Mouse (Mus musculus) forebrain, embryonic 10.5 days (tissue): ENCODE results near the gene Vmn2r83. TPM values are rescaled to one million over a fixed set of nuclear protein-coding genes. Genes with fewer than 3 reads are reported as not detected.

Experiments used
- DNase-seq: peaks from one replicate; pipeline ENCODE4 v3.0.0-alpha.2; 2017; ENCODE audit warnings: low spot score; ENCODE audit errors: extremely low spot score
- H3K27ac ChIP-seq: fragments of 300-500 bp; sonication (generic); 2 replicates; pipeline ENCODE4 v1.5.1; 2016; ENCODE audit warnings: mild to moderate bottlenecking
- H3K27me3 ChIP-seq: fragments of 300-500 bp; sonication (generic); 2 replicates; pipeline ENCODE4 v1.6.1; 2016; ENCODE audit warnings: mild to moderate bottlenecking; ENCODE audit not compliant: poor library complexity, severe bottlenecking
- H3K36me3 ChIP-seq: fragments of 300-500 bp; sonication (generic); replicated peaks from 2 replicates; pipeline ENCODE4 v1.6.1; 2016; ENCODE audit warnings: mild to moderate bottlenecking, moderate library complexity
- H3K4me1 ChIP-seq: fragments of 300-500 bp; sonication (generic); 2 replicates; pipeline ENCODE4 v1.6.1; 2016
- H3K4me3 ChIP-seq: fragments of 300-500 bp; sonication (generic); 2 replicates; pipeline ENCODE4 v1.5.1; 2016; ENCODE audit warnings: mild to moderate bottlenecking, moderate library complexity
- H3K9me3 ChIP-seq: fragments of 300-500 bp; sonication (generic); 2 replicates; pipeline ENCODE4 v1.6.1; 2016; ENCODE audit warnings: mild to moderate bottlenecking, moderate library complexity
- WGBS: fragments of 180-500 bp; shearing (Covaris S2); methylation state at CpG from one replicate; pipeline ENCODE4 v1.1.7; 2016; 5-methylcytosine and 5-hydroxymethylcytosine counted together
- polyA plus RNA-seq: library from polyadenylated mRNA; unstranded; fragments of >200 nt; fragmentation: Nextera tagmentation; extraction: Ambion mirVana; gene quantifications from 2 replicates; pipeline ENCODE4 v1.2.1, GENCODE M21; 2016

Vmn2r83 gene
- polyA plus RNA-seq, 1 experiment from 2014 or later = not detected

GRCm38 (mm10) chr10:79530721-79531120 is 62.2 kb downstream of the Vmn2r83 start:
- Histone ChIP-seq H3K9me3 (no peaks in the 10 kb centered on the region), H3K27ac (no peak overlapping the region; the same call in 1 of the 2 replicates), H3K4me3 (no peak overlapping the region), H3K27me3 (peaks cover 11% of the 10 kb centered on the region; the same call in 1 of the 2 replicates), H3K4me1 (peaks cover 27% of the 10 kb centered on the region), H3K36me3 (peaks cover 38% of the 10 kb centered on the region)
- 94% methylated on average over 13 of the region's 13 CpGs for WGBS
- DNase-seq = peak; percentile 10

- Histone ChIP-seq H3K27me3 (peaks cover 11% of the 10 kb centered on the region; the same call in 1 of the 2 replicates), H3K4me3 (no peak overlapping the region), H3K27ac (no peak overlapping the region), H3K9me3 (no peaks in the 10 kb centered on the region), H3K4me1 (peaks cover 27% of the 10 kb centered on the region), H3K36me3 (peaks cover 29% of the 10 kb centered on the region)
- 87% methylated on average over 3 of the region's 3 CpGs for WGBS
- peak; percentile 12 for DNase-seq
Observed at GRCm38 (mm10) chr10:79531593-79531992, 63.1 kb downstream of the Vmn2r83 start.

GRCm38 (mm10) chr10:79532678-79533077 is 64.1 kb downstream of the Vmn2r83 start:
- peaks cover 24% of the 10 kb centered on the region for H3K36me3 ChIP-seq
- H3K9me3 ChIP-seq = no peaks in the 10 kb centered on the region
- peak overlapping the region; percentile 69 for H3K4me3 ChIP-seq
- peak overlapping the region; percentile 84 for H3K27ac ChIP-seq
- peaks cover 27% of the 10 kb centered on the region for H3K4me1 ChIP-seq
- peaks cover 11% of the 10 kb centered on the region; the same call in 1 of the 2 replicates for H3K27me3 ChIP-seq
- peak; percentile 17 for DNase-seq
- 26% methylated on average over 3 of the region's 3 CpGs for WGBS

- WGBS = under 1% methylated on average over 52 of the region's 52 CpGs
- H3K4me3 ChIP-seq = peak within 1 kb of the TSS; percentile 69
- peaks cover 27% of the 10 kb centered on the region for H3K4me1 ChIP-seq
- peak within 1 kb of the TSS; percentile 84 for H3K27ac ChIP-seq
- H3K27me3 ChIP-seq = peaks cover 11% of the 10 kb centered on the region; the same call in 1 of the 2 replicates
- peak; percentile 84 for DNase-seq
- peaks cover 26% of the 10 kb centered on the region for H3K36me3 ChIP-seq
- no peaks in the 10 kb centered on the region for H3K9me3 ChIP-seq
Observed at GRCm38 (mm10) chr10:79533126-79533911, 64.8 kb downstream of the Vmn2r83 start, which contains the start of gene Plpp2. TSS of gene Plpp2 (minus strand) at chr10:79533796.

- no peak overlapping the region for H3K27ac ChIP-seq
- H3K4me3 ChIP-seq = no peak overlapping the region
- peaks cover 11% of the 10 kb centered on the region; the same call in 1 of the 2 replicates for H3K27me3 ChIP-seq
- no peaks in the 10 kb centered on the region for H3K9me3 ChIP-seq
- peaks cover 35% of the 10 kb centered on the region for H3K36me3 ChIP-seq
- H3K4me1 ChIP-seq = peaks cover 27% of the 10 kb centered on the region
- 86% methylated on average over 2 of the region's 2 CpGs for WGBS
- DNase-seq = peak; percentile 15
Observed at GRCm38 (mm10) chr10:79534426-79534825, 65.9 kb downstream of the Vmn2r83 start.

- peaks cover 36% of the 10 kb centered on the region for H3K36me3 ChIP-seq
- peaks cover 27% of the 10 kb centered on the region for H3K4me1 ChIP-seq
- peak; percentile 12 for DNase-seq
- 69% methylated on average over 1 of the region's 1 CpGs for WGBS
- H3K27me3 ChIP-seq = peaks cover 11% of the 10 kb centered on the region; the same call in 1 of the 2 replicates
- H3K27ac ChIP-seq = no peak overlapping the region
- no peaks in the 10 kb centered on the region for H3K9me3 ChIP-seq
- no peak overlapping the region for H3K4me3 ChIP-seq
Observed at GRCm38 (mm10) chr10:79535431-79535830, 66.9 kb downstream of the Vmn2r83 start.

- H3K27me3 ChIP-seq = peaks cover 11% of the 10 kb centered on the region; the same call in 1 of the 2 replicates
- peaks cover 25% of the 10 kb centered on the region for H3K4me1 ChIP-seq
- DNase-seq = peak; percentile 13
- no peak overlapping the region for H3K4me3 ChIP-seq
- 84% methylated on average over 12 of the region's 12 CpGs for WGBS
- no peaks in the 10 kb centered on the region for H3K9me3 ChIP-seq
- H3K27ac ChIP-seq = no peak overlapping the region
- H3K36me3 ChIP-seq = peaks cover 45% of the 10 kb centered on the region
Observed at GRCm38 (mm10) chr10:79536461-79537080, 68.0 kb downstream of the Vmn2r83 start.

- peaks cover 52% of the 10 kb centered on the region for H3K36me3 ChIP-seq
- 90% methylated on average over 7 of the region's 7 CpGs for WGBS
- H3K9me3 ChIP-seq = no peaks in the 10 kb centered on the region
- peaks cover 19% of the 10 kb centered on the region for H3K4me1 ChIP-seq
- no peak overlapping the region for H3K27ac ChIP-seq
- peak; percentile 8 for DNase-seq
- H3K4me3 ChIP-seq = no peak overlapping the region
- peaks cover 11% of the 10 kb centered on the region; the same call in 1 of the 2 replicates for H3K27me3 ChIP-seq
Observed at GRCm38 (mm10) chr10:79537271-79537670, 68.7 kb downstream of the Vmn2r83 start.

- Histone ChIP-seq H3K27ac (no peak overlapping the region), H3K4me1 (peaks cover 14% of the 10 kb centered on the region), H3K27me3 (peaks cover 11% of the 10 kb centered on the region; the same call in 1 of the 2 replicates), H3K4me3 (no peak overlapping the region), H3K9me3 (no peaks in the 10 kb centered on the region), H3K36me3 (peaks cover 57% of the 10 kb centered on the region)
- WGBS = 83% methylated on average over 2 of the region's 2 CpGs
- DNase-seq = peak; percentile 9
Observed at GRCm38 (mm10) chr10:79537781-79538180, 69.2 kb downstream of the Vmn2r83 start.

GRCm38 (mm10) chr10:79538323-79538722 is 69.8 kb downstream of the Vmn2r83 start:
- 86% methylated on average over 3 of the region's 3 CpGs for WGBS
- no peak for DNase-seq
- Histone ChIP-seq H3K9me3 (no peaks in the 10 kb centered on the region), H3K27ac (no peak overlapping the region), H3K4me1 (peaks cover 9% of the 10 kb centered on the region), H3K27me3 (peaks cover 11% of the 10 kb centered on the region; the same call in 1 of the 2 replicates), H3K36me3 (peaks cover 62% of the 10 kb centered on the region), H3K4me3 (no peak overlapping the region)

GRCm38 (mm10) chr10:79538873-79539272 is 70.3 kb downstream of the Vmn2r83 start:
- H3K27ac ChIP-seq = no peak overlapping the region
- H3K4me1 ChIP-seq = peaks cover 3% of the 10 kb centered on the region
- 78% methylated on average over 4 of the region's 4 CpGs for WGBS
- no peak overlapping the region for H3K4me3 ChIP-seq
- H3K27me3 ChIP-seq = peaks cover 11% of the 10 kb centered on the region; the same call in 1 of the 2 replicates
- DNase-seq = no peak
- no peaks in the 10 kb centered on the region for H3K9me3 ChIP-seq
- peaks cover 68% of the 10 kb centered on the region for H3K36me3 ChIP-seq

- WGBS = 94% methylated on average over 16 of the region's 16 CpGs
- peaks cover 4% of the 10 kb centered on the region; the same call in 1 of the 2 replicates for H3K27me3 ChIP-seq
- no peak overlapping the region for H3K4me3 ChIP-seq
- H3K4me1 ChIP-seq = no peaks in the 10 kb centered on the region
- H3K36me3 ChIP-seq = peaks cover 78% of the 10 kb centered on the region
- H3K9me3 ChIP-seq = no peaks in the 10 kb centered on the region
- peak; percentile 10 for DNase-seq
- no peak overlapping the region for H3K27ac ChIP-seq
Observed at GRCm38 (mm10) chr10:79539701-79540495, 71.4 kb downstream of the Vmn2r83 start.
